Mouse (Mus musculus): ENCODE data around the gene Mthfr.
A peak's percentile ranks its signal among the peaks of the same experiment; 100 is the strongest.

Mthfr gene

DNA sequence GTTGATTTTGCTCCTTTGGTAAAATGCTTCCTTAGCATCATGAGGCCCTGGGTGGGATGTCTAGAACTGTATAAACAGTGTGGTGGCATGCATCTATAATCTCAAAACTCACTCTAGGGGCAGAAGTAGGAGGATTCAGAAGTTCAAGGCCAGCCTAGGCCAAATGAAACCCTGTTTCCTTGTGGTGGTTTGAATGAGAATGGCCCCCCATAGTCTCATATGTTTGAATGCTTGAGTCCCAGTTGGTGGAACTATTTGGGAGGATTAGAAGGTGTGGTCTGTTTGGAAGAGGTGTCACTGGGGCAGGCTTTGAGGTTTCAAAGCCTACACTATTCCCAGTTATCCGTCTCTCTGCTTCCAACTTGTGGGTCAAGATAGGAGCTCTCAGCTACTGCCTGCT, 52.3 kb downstream of the Mthfr start:
- DNase-seq, result no peak

DNA sequence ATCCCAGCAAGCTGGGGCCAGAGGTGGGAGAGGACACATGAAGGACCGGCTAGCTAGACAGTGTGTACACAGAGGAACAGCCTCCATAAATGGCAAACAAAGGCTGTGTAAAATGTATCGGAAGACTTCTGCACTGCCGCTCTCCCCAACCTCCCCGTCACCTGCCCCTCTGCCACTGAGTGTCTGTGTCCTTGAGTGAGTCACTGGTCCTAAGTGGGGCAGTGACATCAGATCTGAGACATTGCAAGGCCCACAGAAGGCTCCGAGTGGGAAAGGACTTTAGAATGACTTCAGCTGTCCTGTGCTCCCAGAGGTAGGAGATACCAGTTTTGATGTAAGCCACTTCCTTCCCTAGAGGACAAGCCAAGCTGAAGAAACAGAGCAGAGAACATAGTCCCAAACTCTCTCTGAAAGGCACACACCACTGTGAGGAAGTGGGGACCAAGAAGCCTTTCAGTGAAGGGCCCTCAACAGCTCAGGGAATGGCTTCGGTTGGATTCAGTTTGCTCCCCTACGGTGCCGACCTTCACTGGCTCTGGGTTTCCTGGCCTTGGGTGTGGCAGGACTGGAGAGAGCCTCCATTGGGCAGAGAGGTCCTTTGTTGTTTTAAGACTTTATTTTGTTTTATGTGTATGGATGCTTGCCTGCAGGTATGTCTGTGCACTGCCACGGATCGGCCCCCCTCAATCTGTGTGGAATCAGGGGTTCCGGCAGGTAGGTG, 53.8 kb downstream of the Mthfr start:
- DNase-seq, result no peak

DNA sequence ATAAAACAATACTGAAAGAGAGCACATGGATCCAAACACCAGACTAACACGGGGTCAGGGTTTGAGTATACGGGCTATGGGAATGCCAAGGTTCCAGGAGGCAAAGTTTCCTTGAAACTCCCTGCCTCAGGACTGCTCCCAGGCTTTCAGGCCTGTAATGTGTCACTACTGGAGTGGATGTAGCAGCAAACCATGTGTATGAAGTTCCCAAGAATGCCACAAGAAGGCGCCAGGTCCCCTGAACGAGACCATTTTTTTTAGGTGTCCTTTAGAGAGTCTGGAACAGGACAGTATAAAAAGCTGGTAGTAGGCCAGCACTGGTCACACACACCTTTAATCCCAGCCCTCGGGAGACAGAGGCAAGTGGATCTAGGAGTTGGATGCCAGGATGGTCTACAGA, 55.3 kb downstream of the Mthfr start:
- no peak for DNase-seq

DNA sequence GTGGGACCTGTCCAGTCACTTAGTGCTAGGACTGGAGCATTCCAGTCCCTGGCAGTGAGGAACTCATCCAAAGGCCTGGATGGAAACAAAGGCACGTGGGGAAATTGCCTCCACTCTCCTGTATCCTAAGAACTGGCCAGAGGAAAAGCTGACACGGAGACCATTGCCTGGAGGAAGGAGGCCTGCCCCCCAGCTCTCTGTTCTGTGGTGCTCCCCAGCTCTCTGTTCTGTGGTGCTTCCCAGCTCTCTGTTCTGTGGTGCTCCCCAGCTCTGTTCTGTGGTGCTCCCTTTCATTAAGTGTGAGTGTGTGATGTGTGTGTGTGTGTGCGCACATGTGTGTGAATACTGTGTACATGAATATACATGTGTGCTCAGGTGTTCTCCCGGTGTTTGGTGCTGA, 56.2 kb downstream of the Mthfr start:
- DNase-seq, result no peak

DNA sequence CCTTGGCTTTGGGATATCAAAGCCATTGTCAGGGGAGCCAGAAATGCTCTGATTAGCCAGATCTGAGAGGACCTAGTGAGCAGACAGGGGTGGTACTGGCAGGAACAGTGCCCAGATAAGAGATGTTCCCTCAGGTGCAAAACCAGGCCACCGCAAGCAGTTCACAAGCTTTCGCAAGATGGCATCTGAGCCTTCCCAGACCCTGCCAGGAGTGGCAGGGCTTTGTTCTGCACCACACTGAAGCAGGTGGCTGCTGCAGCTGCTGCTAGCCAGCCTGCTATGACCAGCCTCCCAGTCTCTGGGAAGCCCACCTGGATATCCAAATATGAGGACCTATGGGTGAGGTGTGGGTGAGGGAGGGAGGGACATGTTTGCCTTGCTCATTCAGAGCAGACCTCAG, 59.1 kb downstream of the Mthfr start:
- DNase-seq, result no peak

DNA sequence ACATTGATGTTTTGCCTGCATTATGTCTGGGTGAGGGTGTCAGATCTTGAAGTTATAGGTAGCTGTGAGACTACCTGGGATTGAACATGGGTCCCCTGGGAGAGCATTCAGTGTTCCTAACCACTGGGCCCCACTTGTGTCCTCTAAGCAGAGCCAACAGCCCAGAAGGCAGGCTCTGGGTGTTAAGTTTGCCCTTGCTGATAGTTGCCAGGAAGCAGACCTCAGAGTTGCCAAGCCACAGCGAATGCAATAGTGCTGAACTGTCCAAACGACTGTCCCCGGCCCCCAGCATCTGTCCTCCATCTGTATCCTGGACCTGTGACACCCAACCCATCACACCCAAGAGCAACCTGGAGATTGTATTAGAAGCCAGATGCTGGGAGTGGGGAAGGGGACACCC, 59.8 kb downstream of the Mthfr start:
- no peak for DNase-seq

DNA sequence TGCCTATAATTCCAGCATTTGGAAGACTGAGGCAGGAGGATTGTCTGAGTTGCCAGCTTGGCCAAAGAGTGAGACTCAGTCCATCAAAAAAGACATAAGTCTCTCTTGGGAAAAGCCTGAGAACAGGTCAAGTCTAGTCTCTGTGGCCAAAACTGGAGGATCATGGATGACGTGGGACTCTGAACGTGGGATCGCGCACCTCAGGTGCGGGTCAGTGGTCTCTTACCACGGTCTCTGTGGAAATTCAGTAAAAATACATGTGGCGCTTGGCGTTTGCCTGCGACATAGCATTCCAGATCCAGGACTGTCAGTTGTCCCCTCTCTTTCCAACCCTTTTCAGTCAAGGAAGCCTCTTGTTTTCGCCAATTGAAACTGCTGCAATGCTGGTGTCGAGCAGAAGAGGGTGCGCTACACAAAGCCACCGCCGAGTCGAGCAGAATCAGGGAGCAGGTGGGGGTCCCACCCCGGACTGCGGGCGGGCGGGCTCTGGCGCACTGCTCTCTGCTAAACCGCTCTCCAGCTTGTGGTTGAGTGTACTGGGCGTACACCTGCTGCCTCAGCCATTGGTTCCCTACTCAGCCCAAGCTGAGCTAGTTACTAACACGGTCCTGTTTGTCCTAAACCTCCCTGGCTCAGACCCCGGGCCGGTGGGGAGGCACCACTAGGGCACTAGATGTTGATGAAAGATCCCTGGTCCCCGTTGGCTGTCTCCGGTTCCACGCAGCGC, 63.1 kb downstream of the Mthfr start:
- DNase-seq, result peak; percentile 60

DNA sequence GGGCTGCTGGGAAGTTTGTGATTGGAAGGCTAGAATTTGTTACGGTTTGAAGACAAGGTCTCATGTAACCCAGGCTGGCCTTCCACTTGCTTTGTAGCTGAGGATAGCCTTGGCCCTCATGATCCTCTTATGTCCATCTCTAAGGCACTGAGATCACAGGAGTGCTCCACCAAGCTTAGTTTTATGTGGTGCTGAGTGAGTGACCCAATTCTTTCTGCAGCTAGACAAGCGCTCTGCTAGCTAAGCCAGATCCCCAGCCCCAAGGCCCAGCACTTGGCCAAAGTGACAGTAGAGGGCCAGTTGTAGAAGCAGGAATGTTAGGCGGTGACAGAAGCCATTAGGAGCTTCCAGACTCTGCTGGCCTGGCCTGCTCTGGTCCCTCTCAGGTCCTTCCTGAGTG, 65.3 kb downstream of the Mthfr start:
- no peak for DNase-seq

DNA sequence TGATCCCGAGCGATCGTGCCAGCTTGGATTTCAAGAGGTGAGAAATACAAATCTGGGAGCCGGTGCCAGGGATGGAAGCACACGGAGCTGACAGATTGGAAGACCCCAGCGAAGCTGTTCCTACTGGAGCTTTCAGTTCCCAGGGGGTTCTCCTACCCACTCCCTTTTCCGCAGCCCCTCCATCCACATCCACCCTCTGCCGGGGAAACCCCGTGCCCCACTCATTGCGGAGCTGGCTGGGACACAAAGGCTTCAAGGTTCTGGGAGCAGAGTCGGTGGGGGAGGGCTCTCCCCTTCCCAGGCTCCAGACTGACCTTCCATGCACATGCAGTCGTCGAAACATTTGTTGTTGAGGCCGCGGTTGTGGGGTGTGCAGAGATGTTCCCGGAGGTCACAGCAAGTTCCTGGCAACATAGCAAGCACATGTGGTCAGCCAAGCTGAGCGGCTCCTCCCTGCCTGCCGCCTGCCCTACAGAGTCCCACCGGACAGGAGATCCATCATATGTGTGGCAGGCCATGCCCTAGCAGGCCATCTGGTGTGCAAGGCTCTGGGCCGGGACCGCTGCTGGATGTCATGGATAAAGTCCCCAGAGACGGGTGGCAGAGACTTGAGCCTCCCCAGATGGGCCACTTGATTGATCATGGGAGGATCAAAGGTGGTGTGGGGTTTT, 68.9 kb downstream of the Mthfr start:
- no peak for DNase-seq

DNA sequence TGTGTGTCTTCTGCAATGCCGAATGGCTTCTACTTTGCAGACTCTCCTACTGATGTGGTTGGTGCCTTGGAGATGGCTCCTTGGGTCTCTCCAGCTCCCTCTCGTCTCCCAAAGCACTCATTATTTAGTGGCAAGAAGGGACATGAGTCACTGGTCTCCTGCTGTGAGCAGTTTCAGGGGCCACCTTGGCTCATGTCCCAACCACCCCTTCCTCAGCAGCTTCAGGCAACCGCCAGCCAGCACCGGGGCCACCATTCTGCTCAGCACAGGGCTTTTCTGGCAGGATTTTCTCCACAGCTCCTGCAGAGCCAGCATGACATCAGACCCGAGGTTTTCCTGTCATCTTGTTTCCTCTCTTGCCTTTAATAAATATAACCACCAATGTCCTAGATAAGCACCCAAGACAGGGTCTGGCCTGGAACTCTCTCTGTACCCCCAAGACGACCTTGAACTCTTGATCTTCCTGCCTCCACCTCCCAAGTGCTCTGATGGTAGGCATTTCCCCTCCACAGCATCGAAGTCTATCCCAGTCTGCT, 69.8 kb downstream of the Mthfr start:
- DNase-seq, result no peak
